Mouse (Mus musculus): Measurements from ENCODE around the gene Lpp.

DNA sequence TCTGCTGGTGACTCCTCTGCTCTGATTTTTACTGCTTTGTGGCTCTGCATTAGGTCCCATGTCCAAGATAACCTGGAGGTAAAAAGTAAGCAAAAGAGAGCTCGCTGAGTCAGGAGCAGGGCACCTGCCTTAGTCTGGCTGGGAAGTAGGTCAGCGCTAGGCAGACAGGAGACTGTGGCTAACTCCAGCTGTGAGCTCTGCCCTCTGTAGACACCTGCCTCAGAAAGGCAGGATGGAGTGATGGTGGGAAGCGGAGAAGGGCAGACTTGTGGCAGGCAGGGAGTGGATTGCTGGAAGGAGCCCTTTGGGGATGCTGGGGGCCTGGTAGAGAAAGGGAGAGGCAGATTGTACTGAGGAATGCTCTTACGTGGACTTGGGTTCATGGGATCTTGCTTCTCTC is 35.4 kb downstream of the Lpp start:
- TF ChIP-seq CTCF (IDR thresholded peaks at IDR 0.05; ENCODE audit: low read depth) (no peak), EP300 (IDR thresholded peaks at IDR 0.05; ENCODE audit: low read depth) (no peak)

All from liver, postnatal 0 days (tissue).